Mouse (Mus musculus) NIH3T3 (cell line): ENCODE measurements around the gene 1500009C09Rik.

Source experiments
- DNase-seq: peaks from one replicate; pipeline ENCODE4 v3.0.0-alpha.2; 2012; ENCODE audit warnings: low read depth

Gene 1500009C09Rik

GRCm38 (mm10) chr15:82252097-82252496 is at the start of gene 1500009C09Rik:
TSS of gene 1500009C09Rik (plus strand) at chr15:82252397.
- DNase-seq: no peak

GRCm38 (mm10) chr15:82203090-82203489 is 49.1 kb upstream of the 1500009C09Rik start:
- no peak for DNase-seq

GRCm38 (mm10) chr15:82203611-82204351 is 48.4 kb upstream of the 1500009C09Rik start:
- no peak for DNase-seq

- no peak for DNase-seq
Observed at GRCm38 (mm10) chr15:82204680-82205371, 47.4 kb upstream of the 1500009C09Rik start.

- peak; percentile 89 for DNase-seq
Observed at GRCm38 (mm10) chr15:82206365-82207104, 45.7 kb upstream of the 1500009C09Rik start.

GRCm38 (mm10) chr15:82207105-82207459 is 45.1 kb upstream of the 1500009C09Rik start:
- no peak for DNase-seq

GRCm38 (mm10) chr15:82207504-82208219 is 44.5 kb upstream of the 1500009C09Rik start:
- peak; percentile 32 for DNase-seq

GRCm38 (mm10) chr15:82208307-82208706 is 43.9 kb upstream of the 1500009C09Rik start:
- DNase-seq: no peak

GRCm38 (mm10) chr15:82209295-82210050 is 42.7 kb upstream of the 1500009C09Rik start:
- DNase-seq: no peak

- no peak for DNase-seq
Observed at GRCm38 (mm10) chr15:82210801-82211200, 41.4 kb upstream of the 1500009C09Rik start.

- DNase-seq: no peak
Observed at GRCm38 (mm10) chr15:82211281-82211680, 40.9 kb upstream of the 1500009C09Rik start.

GRCm38 (mm10) chr15:82211911-82212751 is 40.1 kb upstream of the 1500009C09Rik start:
- no peak for DNase-seq

GRCm38 (mm10) chr15:82212752-82213063 is 39.5 kb upstream of the 1500009C09Rik start, which contains the start of gene Shisa8:
TSS of gene Shisa8 (minus strand) at chr15:82212815.
- DNase-seq: no peak

- no peak for DNase-seq
Observed at GRCm38 (mm10) chr15:82213222-82213621, 39.0 kb upstream of the 1500009C09Rik start.

- no peak for DNase-seq
Observed at GRCm38 (mm10) chr15:82215332-82216046, 36.7 kb upstream of the 1500009C09Rik start.

GRCm38 (mm10) chr15:82216142-82216827 is 35.9 kb upstream of the 1500009C09Rik start:
- no peak for DNase-seq

- no peak for DNase-seq
Observed at GRCm38 (mm10) chr15:82217039-82217438, 35.2 kb upstream of the 1500009C09Rik start.

GRCm38 (mm10) chr15:82217980-82218379 is 34.2 kb upstream of the 1500009C09Rik start:
- DNase-seq: peak; percentile 28
